Mouse (Mus musculus) thymus, adult 2 months (tissue): ENCODE results near the gene Gpr179. TPM values are rescaled to one million over a fixed set of nuclear protein-coding genes. Genes with fewer than 3 reads are reported as not detected.

ENCODE experiments used
- DNase-seq: peaks from one replicate; pipeline ENCODE4 v3.0.0; 2021
- H3K27ac ChIP-seq: fragments of 200-500 bp; 2 replicates; pipeline ENCODE4 v1.5.1; 2012; ENCODE audit warnings: low read length, control low read depth; ENCODE audit not compliant: control insufficient read depth, insufficient read depth
- H3K27me3 ChIP-seq: fragments of 200-500 bp; 2 replicates; pipeline ENCODE4 v1.6.1; 2012; ENCODE audit warnings: mild to moderate bottlenecking, low read length, moderate library complexity, mixed read lengths; ENCODE audit not compliant: control insufficient read depth, insufficient read depth
- H3K36me3 ChIP-seq: fragments of 200-500 bp; 2 replicates; pipeline ENCODE4 v1.6.1; 2012; ENCODE audit warnings: mild to moderate bottlenecking, low read length, moderate library complexity; ENCODE audit not compliant: control insufficient read depth, insufficient read depth
- H3K4me1 ChIP-seq: fragments of 200-500 bp; replicated peaks from 2 replicates; pipeline ENCODE4 v1.6.1; 2012; ENCODE audit warnings: low read length; ENCODE audit not compliant: control insufficient read depth, insufficient read depth
- H3K4me3 ChIP-seq: fragments of 200-500 bp; 2 replicates; pipeline ENCODE4 v1.5.1; 2012; ENCODE audit warnings: mild to moderate bottlenecking, low read length, control low read depth, moderate library complexity; ENCODE audit not compliant: control insufficient read depth, insufficient read depth
- CTCF ChIP-seq: fragments of 200-500 bp; IDR thresholded peaks from 2 replicates; pipeline ENCODE4 v1.5.1; 2012; ENCODE audit warnings: mild to moderate bottlenecking, control low read depth, low read length, moderate library complexity, borderline replicate concordance; ENCODE audit not compliant: control insufficient read depth, poor library complexity, insufficient read depth; ENCODE audit errors: extremely low read depth
- POLR2A ChIP-seq: fragments of 200-500 bp; IDR thresholded peaks from 2 replicates; pipeline ENCODE4 v1.6.1; 2012; ENCODE audit warnings: mild to moderate bottlenecking, low read length, control low read depth, moderate library complexity; ENCODE audit not compliant: control insufficient read depth, poor library complexity, insufficient read depth; ENCODE audit errors: extremely low read depth
- WGBS: fragments of 180-500 bp; shearing (Covaris S2); methylation state at CpG from one replicate; pipeline ENCODE4 v1.1.7; 2018; 5-methylcytosine and 5-hydroxymethylcytosine counted together
- polyA plus RNA-seq: library from polyadenylated mRNA; depleted of rRNA; stranded (reverse); fragments of >200 nt; gene quantifications from 2 replicates; pipeline ENCODE4 v1.2.3, GENCODE M21; 2012

Gene Gpr179
- polyA plus RNA-seq, 1 experiment: 0.54 TPM

GRCm38 (mm10) chr11:97387811-97388210 lies 35.9 kb upstream of the Gpr179 start:
- TF ChIP-seq CTCF: no peak
- TF ChIP-seq POLR2A: no peak
- WGBS: 100% methylated on average over 2 of the region's 2 CpGs
- peaks cover 41% of the 10 kb centered on the region for H3K36me3 ChIP-seq

GRCm38 (mm10) chr11:97383764-97384163 lies 31.9 kb upstream of the Gpr179 start:
- H3K4me1 ChIP-seq: no peaks in the 10 kb centered on the region
- peaks cover 28% of the 10 kb centered on the region for H3K36me3 ChIP-seq
- H3K27ac ChIP-seq: no peak overlapping the region
- WGBS: 93% methylated on average over 2 of the region's 2 CpGs
- no peak for DNase-seq
- H3K27me3 ChIP-seq: no peaks in the 10 kb centered on the region
- no peak for TF ChIP-seq CTCF
- TF ChIP-seq POLR2A: no peak
- no peak overlapping the region for H3K4me3 ChIP-seq

More at GRCm38 (mm10) chr11:97387811-97388210, 35.9 kb upstream of the Gpr179 start:
- Histone ChIP-seq H3K4me1 (no peaks in the 10 kb centered on the region), H3K27me3 (no peaks in the 10 kb centered on the region), H3K4me3 (no peak overlapping the region), H3K27ac (no peak overlapping the region)
- DNase-seq: no peak

- H3K27ac ChIP-seq: no peak overlapping the region
Measured at GRCm38 (mm10) chr11:97383017-97383416, 31.1 kb upstream of the Gpr179 start.

GRCm38 (mm10) chr11:97380036-97380435 lies 28.2 kb upstream of the Gpr179 start:
- Histone ChIP-seq H3K4me1 (no peaks in the 10 kb centered on the region), H3K4me3 (no peak overlapping the region), H3K27me3 (no peaks in the 10 kb centered on the region), H3K36me3 (peaks cover 27% of the 10 kb centered on the region), H3K27ac (no peak overlapping the region)
- DNase-seq: no peak
- WGBS: 93% methylated on average over 3 of the region's 3 CpGs
- TF ChIP-seq POLR2A: no peak

More at GRCm38 (mm10) chr11:97383017-97383416, 31.1 kb upstream of the Gpr179 start:
- TF ChIP-seq POLR2A: no peak
- TF ChIP-seq CTCF: no peak
- Histone ChIP-seq H3K4me1 (no peaks in the 10 kb centered on the region), H3K4me3 (no peak overlapping the region), H3K36me3 (peaks cover 28% of the 10 kb centered on the region), H3K27me3 (no peaks in the 10 kb centered on the region)
- WGBS: 95% methylated on average over 2 of the region's 2 CpGs
- no peak for DNase-seq

- WGBS: 98% methylated on average over 2 of the region's 2 CpGs
- no peak for TF ChIP-seq CTCF
- no peak for TF ChIP-seq POLR2A
- Histone ChIP-seq H3K27ac (no peak overlapping the region), H3K4me1 (no peaks in the 10 kb centered on the region; the same call in 1 of the 2 replicates), H3K36me3 (0 out of 2 replicates have a peak, but pooled peaks cover 4% of the 10 kb centered on the region), H3K4me3 (no peak overlapping the region), H3K27me3 (no peaks in the 10 kb centered on the region)
- DNase-seq: no peak
Measured at GRCm38 (mm10) chr11:97373402-97373801, 21.5 kb upstream of the Gpr179 start.

- H3K27me3 ChIP-seq: no peaks in the 10 kb centered on the region
- H3K4me3 ChIP-seq: no peak overlapping the region
- H3K36me3 ChIP-seq: 0 out of 2 replicates have a peak, but pooled peaks cover 4% of the 10 kb centered on the region
- H3K27ac ChIP-seq: peak overlapping the region; percentile 49; the same call in 1 of the 2 replicates
- H3K4me1 ChIP-seq: no peaks in the 10 kb centered on the region; the same call in 1 of the 2 replicates
- no peak for TF ChIP-seq POLR2A
- TF ChIP-seq CTCF: no peak
- DNase-seq: no peak
- WGBS: 94% methylated on average over 6 of the region's 6 CpGs
Measured at GRCm38 (mm10) chr11:97372159-97372864, 20.4 kb upstream of the Gpr179 start.
